Mouse (Mus musculus) embryonic facial prominence, embryonic 12.5 days (tissue): ENCODE results near the gene Disc1. TPM values are rescaled to one million over a fixed set of nuclear protein-coding genes. Genes with fewer than 3 reads are reported as not detected.
A peak's percentile ranks its signal among the peaks of the same experiment; 100 is the strongest.

Source experiments
- ATAC-seq: fragments of 200-750 bp; cut with Nextera tagmentation; 2 replicates; pipeline ENCODE4 v1.8.0; 2017; ENCODE audit not compliant: insufficient number of reproducible peaks, insufficient read depth, low FRiP score, low TSS enrichment
- H3K27ac ChIP-seq: fragments of 300-500 bp; sonication (generic); 2 replicates; pipeline ENCODE4 v1.5.1; 2016; ENCODE audit warnings: mild to moderate bottlenecking
- H3K27me3 ChIP-seq: fragments of 300-500 bp; sonication (generic); 2 replicates; pipeline ENCODE4 v1.6.1; 2016; ENCODE audit warnings: mild to moderate bottlenecking, moderate library complexity
- H3K36me3 ChIP-seq: fragments of 300-500 bp; sonication (generic); 2 replicates; pipeline ENCODE4 v1.6.1; 2016; ENCODE audit warnings: mild to moderate bottlenecking
- H3K4me1 ChIP-seq: fragments of 300-500 bp; sonication (generic); 2 replicates; pipeline ENCODE4 v1.6.1; 2016
- H3K4me2 ChIP-seq: fragments of 300-500 bp; sonication (generic); replicated peaks from 2 replicates; pipeline ENCODE4 v1.6.1; 2016; ENCODE audit warnings: mild to moderate bottlenecking, moderate library complexity
- H3K4me3 ChIP-seq: fragments of 300-500 bp; sonication (generic); 2 replicates; pipeline ENCODE4 v1.5.1; 2016; ENCODE audit warnings: mild to moderate bottlenecking
- H3K9ac ChIP-seq: fragments of 300-500 bp; sonication (generic); 2 replicates; pipeline ENCODE4 v1.6.1; 2016; ENCODE audit warnings: mild to moderate bottlenecking, moderate library complexity
- H3K9me3 ChIP-seq: fragments of 300-500 bp; sonication (generic); 2 replicates; pipeline ENCODE4 v1.6.1; 2016; ENCODE audit warnings: mild to moderate bottlenecking, moderate library complexity
- WGBS: fragments of 180-500 bp; shearing (Covaris S2); methylation state at CpG from one replicate; pipeline ENCODE4 v1.1.7; 2016; 5-methylcytosine and 5-hydroxymethylcytosine counted together
- polyA plus RNA-seq: library from polyadenylated mRNA; unstranded; fragments of >200 nt; fragmentation: Nextera tagmentation; extraction: Ambion mirVana; gene quantifications from 2 replicates; pipeline ENCODE4 v1.2.1, GENCODE M21; 2016

Disc1 gene
- polyA plus RNA-seq, 1 experiment from 2014 or later = 2.9 TPM

- 60% methylated on average over 6 of the region's 6 CpGs for WGBS
- Histone ChIP-seq H3K9me3 (no peaks in the 10 kb centered on the region), H3K27me3 (peaks cover 3% of the 10 kb centered on the region; the same call in 1 of the 2 replicates), H3K4me3 (no peak overlapping the region), H3K36me3 (no peaks in the 10 kb centered on the region), H3K9ac (no peak overlapping the region), H3K4me2 (no peak overlapping the region), H3K27ac (peak overlapping the region; percentile 24; the same call in 1 of the 2 replicates), H3K4me1 (peaks cover 58% of the 10 kb centered on the region)
- ATAC-seq = no peak
These were observed 229.5 kb downstream of the Disc1 start for GRCm38 (mm10) chr8:125283542-125283941.

GRCm38 (mm10) chr8:125284875-125285274, 230.9 kb downstream of the Disc1 start:
- Histone ChIP-seq H3K36me3 (no peaks in the 10 kb centered on the region), H3K27me3 (no peaks in the 10 kb centered on the region), H3K9me3 (no peaks in the 10 kb centered on the region), H3K27ac (peak overlapping the region; percentile 75), H3K4me1 (peaks cover 46% of the 10 kb centered on the region), H3K4me2 (no peak overlapping the region), H3K9ac (no peak overlapping the region), H3K4me3 (no peak overlapping the region)
- ATAC-seq = 0 out of 2 replicates have a peak, but pooled peaks have one; percentile 32
- WGBS = 30% methylated on average over 4 of the region's 4 CpGs

- 53% methylated on average over 8 of the region's 8 CpGs for WGBS
- H3K4me1 ChIP-seq = peaks cover 41% of the 10 kb centered on the region
- H3K4me3 ChIP-seq = no peak overlapping the region
- H3K9me3 ChIP-seq = no peaks in the 10 kb centered on the region
- H3K4me2 ChIP-seq = no peak overlapping the region
- no peak for ATAC-seq
- H3K9ac ChIP-seq = no peak overlapping the region
- H3K36me3 ChIP-seq = no peaks in the 10 kb centered on the region
- peak overlapping the region; percentile 75 for H3K27ac ChIP-seq
- no peaks in the 10 kb centered on the region for H3K27me3 ChIP-seq
These were observed 231.4 kb downstream of the Disc1 start for GRCm38 (mm10) chr8:125285391-125285790.

DNA sequence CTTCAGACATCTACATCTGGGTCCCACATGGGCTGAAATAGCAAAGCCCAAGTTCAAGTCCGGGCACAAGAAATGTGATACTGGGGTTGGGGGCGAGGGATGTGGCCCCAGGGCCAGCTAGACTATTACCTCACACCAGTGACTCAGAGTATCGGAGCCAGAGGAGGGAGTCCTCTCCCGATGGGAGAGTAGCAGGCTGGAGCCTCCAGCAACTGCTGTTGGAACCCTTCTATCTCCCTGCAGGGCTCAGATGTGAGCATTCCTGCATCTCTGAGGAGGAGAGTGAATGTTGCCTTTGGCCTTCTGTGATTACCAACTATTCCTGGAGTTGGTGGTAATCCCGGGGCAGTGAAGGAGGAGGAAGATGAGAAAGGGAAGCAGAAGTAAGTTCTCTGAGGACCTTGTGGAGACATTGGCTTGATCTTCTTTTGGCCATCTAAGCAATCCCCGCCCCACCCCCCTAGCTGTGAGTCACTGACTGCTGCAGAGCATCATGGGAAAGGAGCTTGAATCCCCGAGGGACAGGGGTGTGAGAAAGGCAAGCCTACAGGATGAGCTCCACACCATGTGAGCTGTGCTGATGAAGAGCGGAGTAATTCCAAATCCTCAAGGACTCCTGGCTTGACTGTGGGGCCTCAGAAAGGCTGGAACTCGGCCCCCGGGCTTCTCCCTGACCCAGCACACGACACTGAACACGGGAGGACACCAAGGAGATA, 232.1 kb downstream of the Disc1 start:
- H3K4me3 ChIP-seq = no peak overlapping the region
- H3K4me1 ChIP-seq = peaks cover 38% of the 10 kb centered on the region
- 55% methylated on average over 12 of the region's 12 CpGs for WGBS

DNA sequence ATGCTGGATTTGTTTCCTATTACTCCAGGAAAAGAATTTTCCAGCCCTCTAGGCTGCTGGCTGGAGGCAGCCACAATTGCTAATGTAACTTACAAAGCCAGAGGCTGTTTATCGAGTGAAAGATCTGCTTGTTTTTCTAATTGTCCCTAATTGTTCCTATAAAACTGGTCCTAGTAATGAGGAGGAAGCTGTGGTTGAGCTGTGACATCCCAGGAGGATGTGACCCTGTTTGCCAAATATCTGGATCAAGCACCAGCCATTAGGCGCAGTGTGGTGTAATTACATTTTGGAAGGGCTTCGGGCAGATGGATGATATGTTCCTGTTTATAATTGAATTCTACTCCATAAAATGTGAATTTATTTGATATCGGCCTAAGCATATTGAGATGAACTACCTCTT, 233.3 kb downstream of the Disc1 start:
- H3K27me3 ChIP-seq = no peaks in the 10 kb centered on the region
- no peak for ATAC-seq
- H3K4me3 ChIP-seq = no peak overlapping the region
- no peak overlapping the region for H3K4me2 ChIP-seq
- H3K4me1 ChIP-seq = peaks cover 36% of the 10 kb centered on the region
- WGBS = 72% methylated on average over 4 of the region's 4 CpGs
- H3K36me3 ChIP-seq = no peaks in the 10 kb centered on the region
- H3K9ac ChIP-seq = no peak overlapping the region
- H3K9me3 ChIP-seq = no peaks in the 10 kb centered on the region
- H3K27ac ChIP-seq = no peak overlapping the region

More for the DNA sequence above, 232.1 kb downstream of the Disc1 start:
- ATAC-seq = no peak
- H3K36me3 ChIP-seq = no peaks in the 10 kb centered on the region
- peak overlapping the region; percentile 75; the same call in 1 of the 2 replicates for H3K27ac ChIP-seq
- no peaks in the 10 kb centered on the region for H3K27me3 ChIP-seq
- no peak overlapping the region for H3K4me2 ChIP-seq
- no peaks in the 10 kb centered on the region for H3K9me3 ChIP-seq
- H3K9ac ChIP-seq = no peak overlapping the region

DNA sequence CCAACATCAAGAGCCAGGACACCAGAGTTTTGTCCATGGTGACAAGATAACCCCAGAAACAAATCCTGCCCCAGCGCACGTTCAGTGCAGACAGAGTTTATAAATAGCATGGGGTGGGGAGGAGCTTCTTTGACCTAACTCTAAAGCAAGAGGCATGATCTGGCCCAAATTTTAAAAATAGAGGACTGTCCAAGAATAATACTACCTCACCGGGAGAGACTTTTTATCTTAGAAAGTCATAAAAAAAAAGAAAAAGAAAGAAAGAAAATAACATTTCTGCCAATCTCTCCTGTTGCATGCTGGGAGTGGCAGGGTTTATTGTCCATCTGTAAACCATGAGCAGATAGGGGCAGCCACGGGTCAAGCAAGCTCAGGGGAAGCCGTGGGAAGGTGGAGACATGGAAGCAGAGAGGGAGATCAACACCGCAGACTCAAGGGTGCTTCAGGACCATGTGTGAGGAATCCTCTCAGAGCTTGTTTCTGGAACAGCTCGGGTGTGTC, 233.9 kb downstream of the Disc1 start:
- no peaks in the 10 kb centered on the region for H3K36me3 ChIP-seq

GRCm38 (mm10) chr8:125291506-125291905, 237.5 kb downstream of the Disc1 start:
- H3K27me3 ChIP-seq = no peaks in the 10 kb centered on the region
- H3K27ac ChIP-seq = no peak overlapping the region
- no peak overlapping the region for H3K4me3 ChIP-seq
- no peaks in the 10 kb centered on the region for H3K36me3 ChIP-seq
- no peak overlapping the region for H3K4me2 ChIP-seq
- no peaks in the 10 kb centered on the region for H3K9me3 ChIP-seq
- H3K9ac ChIP-seq = no peak overlapping the region
- no peak for ATAC-seq
- H3K4me1 ChIP-seq = peaks cover 7% of the 10 kb centered on the region
- WGBS = 47% methylated on average over 10 of the region's 10 CpGs

More for the DNA sequence above, 233.9 kb downstream of the Disc1 start:
- no peak for ATAC-seq
- WGBS = 63% methylated on average over 7 of the region's 7 CpGs
- H3K9me3 ChIP-seq = no peaks in the 10 kb centered on the region
- no peak overlapping the region for H3K9ac ChIP-seq
- H3K4me2 ChIP-seq = no peak overlapping the region
- no peak overlapping the region for H3K27ac ChIP-seq
- no peak overlapping the region for H3K4me3 ChIP-seq
- H3K27me3 ChIP-seq = no peaks in the 10 kb centered on the region
- H3K4me1 ChIP-seq = peaks cover 30% of the 10 kb centered on the region

DNA sequence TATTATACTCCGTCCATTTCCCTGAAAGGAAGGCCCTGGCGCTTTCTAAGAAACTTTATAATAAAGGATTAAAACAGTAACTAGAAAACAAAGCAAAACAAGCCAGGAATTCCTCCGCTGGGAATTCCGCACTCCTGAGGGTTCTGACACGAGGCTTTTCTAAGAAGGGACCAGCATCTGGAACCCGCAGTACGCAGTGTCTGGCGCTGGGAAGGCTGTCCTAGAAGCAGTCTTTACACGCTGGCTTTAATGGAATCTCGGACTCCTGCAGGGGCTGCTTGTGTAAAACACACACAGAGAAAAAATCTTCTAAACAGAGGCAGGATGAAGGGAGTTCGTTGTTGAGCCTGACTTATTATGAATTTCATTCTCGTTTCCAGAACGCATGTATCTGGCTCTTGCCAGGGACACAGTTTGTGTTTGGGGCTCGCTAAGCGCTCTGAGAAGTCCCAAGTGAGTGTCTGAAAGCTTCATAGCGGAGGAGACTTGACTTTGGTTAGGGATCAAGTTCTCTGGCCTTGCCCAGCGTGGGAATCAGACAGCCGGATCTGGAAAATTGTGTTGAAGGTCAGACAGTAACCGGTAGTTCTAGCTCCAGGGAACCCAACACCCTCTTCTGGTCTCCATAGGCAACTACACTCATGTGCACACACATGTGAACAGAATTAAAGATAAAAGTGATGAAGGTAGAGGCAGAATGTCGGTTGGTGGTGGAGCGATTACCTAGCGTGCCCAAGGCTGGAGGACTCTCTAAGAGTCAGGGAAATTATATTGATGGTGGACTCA, 238.1 kb downstream of the Disc1 start:
- Histone ChIP-seq H3K9me3 (no peaks in the 10 kb centered on the region), H3K4me1 (peaks cover 3% of the 10 kb centered on the region; the same call in 1 of the 2 replicates), H3K4me3 (no peak overlapping the region), H3K9ac (no peak overlapping the region), H3K36me3 (no peaks in the 10 kb centered on the region), H3K27ac (no peak overlapping the region), H3K4me2 (no peak overlapping the region), H3K27me3 (no peaks in the 10 kb centered on the region)
- 74% methylated on average over 22 of the region's 22 CpGs for WGBS
- ATAC-seq = no peak

DNA sequence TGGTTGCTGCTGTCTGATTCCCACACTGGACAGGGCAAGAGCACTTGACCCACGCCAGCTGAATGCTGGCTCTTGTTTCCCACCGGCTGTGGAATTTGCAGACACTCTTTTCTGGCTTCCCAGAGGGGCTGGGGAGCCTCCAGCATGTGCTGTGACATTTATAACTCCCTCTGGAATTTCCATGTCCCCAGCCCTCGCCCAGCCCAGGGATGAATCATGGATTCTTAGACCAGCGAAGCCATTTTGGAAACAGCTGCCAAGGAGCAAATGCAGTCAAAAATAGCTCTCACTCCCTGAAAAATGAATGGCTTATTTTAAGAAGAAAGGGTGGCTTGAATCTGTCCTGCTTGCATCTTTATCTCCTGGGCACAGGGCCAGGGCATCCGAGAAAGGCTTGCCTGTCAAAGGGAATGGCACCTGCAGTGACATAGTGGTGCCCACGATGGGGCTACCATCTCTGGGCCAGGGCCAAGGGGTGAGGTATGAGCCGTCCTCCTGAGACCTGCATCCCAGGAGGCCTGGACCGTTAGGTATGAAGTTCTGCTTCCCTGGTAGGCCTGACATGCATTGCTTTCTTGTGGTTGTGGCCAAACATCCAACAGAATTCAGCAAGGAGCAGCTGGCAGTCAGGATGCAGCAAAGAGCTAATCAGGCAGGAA, 239.1 kb downstream of the Disc1 start:
- Histone ChIP-seq H3K27me3 (no peaks in the 10 kb centered on the region), H3K36me3 (no peaks in the 10 kb centered on the region), H3K4me2 (no peak overlapping the region), H3K4me3 (no peak overlapping the region), H3K9ac (no peak overlapping the region), H3K4me1 (no peaks in the 10 kb centered on the region), H3K27ac (0 out of 2 replicates have a peak overlapping the region, but pooled peaks have one; percentile 47), H3K9me3 (no peaks in the 10 kb centered on the region)
- 71% methylated on average over 8 of the region's 8 CpGs for WGBS
- ATAC-seq = no peak

- 15% methylated on average over 4 of the region's 4 CpGs for WGBS
- no peak for ATAC-seq
- H3K36me3 ChIP-seq = no peaks in the 10 kb centered on the region
- peaks cover 10% of the 10 kb centered on the region for H3K4me1 ChIP-seq
- H3K9ac ChIP-seq = no peak overlapping the region
- no peak overlapping the region for H3K27ac ChIP-seq
- H3K4me2 ChIP-seq = no peak overlapping the region
- H3K4me3 ChIP-seq = no peak overlapping the region
- no peaks in the 10 kb centered on the region for H3K9me3 ChIP-seq
- no peaks in the 10 kb centered on the region for H3K27me3 ChIP-seq
These were observed 245.3 kb downstream of the Disc1 start for GRCm38 (mm10) chr8:125299248-125299647.

DNA sequence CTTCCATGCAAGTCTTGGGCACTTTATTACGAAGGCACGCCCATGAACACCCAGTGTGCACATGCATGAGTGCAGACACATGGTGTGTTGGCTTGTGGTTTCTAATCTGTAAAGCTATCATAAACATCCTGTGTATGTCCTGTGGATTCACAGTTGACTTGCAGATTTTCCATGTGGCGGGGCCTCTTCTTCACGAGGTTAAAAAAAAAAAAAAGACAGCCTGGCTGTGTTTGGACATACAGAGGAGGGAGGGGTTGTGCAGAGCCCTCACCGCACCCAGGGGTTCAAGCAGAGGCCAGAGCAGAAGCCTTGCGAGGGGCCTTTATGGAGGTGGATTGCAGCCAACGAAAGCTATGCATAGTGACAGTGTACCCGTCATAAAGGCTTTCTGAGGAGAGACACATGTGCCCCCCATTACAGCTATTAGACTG, 248.0 kb downstream of the Disc1 start:
- no peak overlapping the region for H3K27ac ChIP-seq
- H3K9ac ChIP-seq = no peak overlapping the region
- no peaks in the 10 kb centered on the region for H3K27me3 ChIP-seq
- WGBS = 68% methylated on average over 8 of the region's 8 CpGs
- ATAC-seq = no peak
- H3K4me3 ChIP-seq = no peak overlapping the region
- peaks cover 11% of the 10 kb centered on the region for H3K4me1 ChIP-seq
- H3K36me3 ChIP-seq = no peaks in the 10 kb centered on the region
- H3K4me2 ChIP-seq = no peak overlapping the region
- H3K9me3 ChIP-seq = no peaks in the 10 kb centered on the region
